Mouse (Mus musculus): Measurements from ENCODE around the gene Taf3. TPM values are rescaled to one million over a fixed set of nuclear protein-coding genes. Genes with fewer than 3 reads are reported as not detected.

The Taf3 gene
- total RNA-seq (2021), result 10 to 100 TPM in 1 of 2 experiments, 1 to 10 TPM in 1; 8.4 to 10.4 TPM
- long read RNA-seq, experiment 1, full-length matches to known transcripts, result 12 of 13 reads
- long read RNA-seq, experiment 1, partial matches to known transcripts, result 0 of 13 reads
- long read RNA-seq, experiment 1, other reads (novel, unspliced or antisense), result 1 of 13 reads
- long read RNA-seq, experiment 2, full-length matches to known transcripts, result 8 of 10 reads
- long read RNA-seq, experiment 2, partial matches to known transcripts, result 0 of 10 reads
- long read RNA-seq, experiment 2, other reads (novel, unspliced or antisense), result 2 of 10 reads

DNA sequence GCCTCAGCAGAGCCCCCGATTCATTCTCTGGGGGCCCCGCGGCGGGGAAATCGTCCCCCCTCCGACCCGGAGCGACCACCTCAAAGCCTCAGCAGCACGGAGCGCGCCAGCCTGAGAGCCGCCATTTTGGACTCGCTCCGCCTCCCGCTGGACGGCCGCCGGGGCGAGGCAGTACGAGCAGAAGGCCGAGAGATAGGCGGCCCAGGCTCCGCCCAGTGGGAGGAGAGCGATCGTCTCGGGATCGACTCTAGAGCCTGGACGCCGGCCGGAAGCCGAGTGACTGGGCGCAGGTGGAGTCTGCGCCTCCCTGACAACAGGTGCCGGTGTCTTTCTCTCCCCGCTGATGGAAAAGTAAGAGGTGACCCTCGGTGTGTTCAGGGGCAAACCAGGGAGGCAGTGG lies at the start of gene Taf3:
Taf3 (minus strand) TSS at position 136 of the 400 bp plus-strand sequence.
- DNase-seq (ENCODE audit: low spot score in 2 of 2), result peak; percentile 87 to 94

DNA sequence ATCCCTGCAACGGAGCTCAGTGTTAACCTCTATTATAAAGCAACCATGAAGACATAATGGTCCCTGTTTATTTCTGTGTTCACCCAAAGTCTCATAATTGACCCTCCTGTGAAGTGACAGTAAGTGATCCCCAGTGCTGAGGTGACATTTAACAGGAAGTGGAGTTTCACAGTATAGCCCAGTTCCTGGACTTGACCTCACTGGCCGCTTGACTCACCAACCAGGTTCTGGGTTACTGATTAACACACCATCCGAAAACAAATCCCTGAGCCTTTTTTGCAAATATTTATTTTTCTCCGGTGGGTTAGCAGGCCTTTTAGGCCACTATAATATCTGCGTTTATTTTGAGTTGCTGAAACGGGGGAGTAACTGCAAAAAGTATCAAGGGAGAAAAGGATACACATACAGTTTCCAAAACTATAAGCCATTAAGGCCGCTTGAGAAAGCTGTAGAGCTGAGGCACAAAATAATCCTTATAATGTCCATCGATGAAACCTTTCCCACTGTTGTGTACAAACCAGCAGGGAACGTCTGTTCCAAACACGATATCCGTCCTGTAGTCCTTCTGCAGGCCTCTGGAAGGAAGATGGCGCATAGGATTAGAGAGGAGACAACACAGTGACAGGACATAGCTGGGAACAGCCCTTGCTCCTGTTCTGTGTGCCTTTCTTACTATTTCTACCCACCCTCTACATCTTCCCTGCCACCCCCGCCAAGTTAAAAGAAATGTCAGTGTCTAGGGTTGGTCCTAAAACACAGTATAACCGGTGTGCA lies 46.1 kb upstream of the Taf3 start:
- no peak for DNase-seq (ENCODE audit: low spot score in 2 of 2)

DNA sequence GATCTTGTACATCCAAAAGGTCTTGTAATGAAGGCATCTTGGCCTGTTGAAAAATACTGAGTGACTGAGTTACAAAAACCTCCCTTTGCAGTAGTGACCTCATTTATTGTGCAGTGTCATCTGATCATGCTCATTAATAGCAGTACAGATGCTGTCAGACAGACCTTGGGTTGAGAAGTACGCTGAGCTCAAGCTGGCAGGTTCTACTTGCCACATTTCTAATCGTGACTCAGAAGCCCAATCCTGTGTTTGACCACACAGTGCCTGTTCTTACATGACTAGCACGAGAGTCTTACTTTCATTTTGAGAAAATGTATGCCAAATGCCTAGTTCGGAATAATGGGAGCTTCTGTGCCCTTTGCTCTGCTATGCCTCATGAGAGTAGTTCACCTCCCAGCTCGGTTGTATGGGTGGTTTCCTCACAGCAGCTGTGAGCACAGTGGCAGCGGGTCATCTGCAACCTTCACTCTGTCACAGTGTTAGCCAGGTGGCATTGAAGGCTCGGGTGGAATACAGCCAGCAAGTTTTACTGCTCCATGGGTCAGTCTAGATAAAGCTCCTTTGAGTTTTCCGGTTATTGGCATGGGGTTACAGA lies 39.0 kb upstream of the Taf3 start:
- no peak for DNase-seq (ENCODE audit: low spot score in 2 of 2)

GRCm38 (mm10) chr2:10082737-10083136 lies 34.3 kb upstream of the Taf3 start:
- DNase-seq (ENCODE audit: low spot score in 2 of 2), result no peak

- DNase-seq (ENCODE audit: low spot score in 2 of 2), result no peak
These were observed 33.2 kb upstream of the Taf3 start for GRCm38 (mm10) chr2:10081453-10082080.

DNA sequence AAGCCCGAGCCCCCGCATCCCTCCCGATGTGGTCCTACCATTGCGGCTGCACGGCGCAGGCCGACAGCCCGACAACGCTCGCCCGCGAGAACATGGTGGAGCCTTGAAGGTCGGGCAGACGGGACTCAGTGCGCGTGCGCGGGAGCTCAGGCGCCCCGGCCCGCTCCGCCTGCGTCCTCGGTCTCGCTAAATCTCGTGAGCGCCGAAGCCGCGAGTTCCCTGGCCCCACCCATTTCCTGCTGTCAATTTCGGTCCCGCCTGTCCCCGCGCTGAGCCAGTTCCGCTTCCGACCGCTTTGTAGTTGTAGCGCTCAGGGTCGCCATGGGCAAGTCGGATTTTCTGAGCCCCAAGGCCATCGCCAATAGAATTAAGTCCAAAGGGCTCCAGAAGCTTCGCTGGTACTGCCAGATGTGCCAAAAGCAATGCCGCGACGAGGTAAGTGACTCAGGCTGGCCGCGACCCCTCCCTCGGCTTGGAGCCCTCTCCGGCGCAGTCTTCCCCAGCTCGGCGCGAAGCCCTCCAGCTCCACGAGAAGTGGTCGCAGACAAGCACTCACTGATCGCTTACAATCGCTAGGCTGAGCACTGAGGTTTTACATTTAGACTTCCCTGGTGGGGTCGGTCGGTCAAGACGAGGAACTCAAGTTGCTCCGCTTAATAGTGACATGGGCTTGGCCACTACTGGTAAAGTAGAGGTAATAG lies 32.1 kb upstream of the Taf3 start, which contains the start of the genes Atp5c1 and Kin:
Atp5c1 (minus strand) TSS at position 201 of the 701 bp plus-strand sequence.
Kin (plus strand) TSS at position 284 of the 701 bp plus-strand sequence.
- DNase-seq (ENCODE audit: low spot score in 2 of 2), result peak; percentile 88 to 98

DNA sequence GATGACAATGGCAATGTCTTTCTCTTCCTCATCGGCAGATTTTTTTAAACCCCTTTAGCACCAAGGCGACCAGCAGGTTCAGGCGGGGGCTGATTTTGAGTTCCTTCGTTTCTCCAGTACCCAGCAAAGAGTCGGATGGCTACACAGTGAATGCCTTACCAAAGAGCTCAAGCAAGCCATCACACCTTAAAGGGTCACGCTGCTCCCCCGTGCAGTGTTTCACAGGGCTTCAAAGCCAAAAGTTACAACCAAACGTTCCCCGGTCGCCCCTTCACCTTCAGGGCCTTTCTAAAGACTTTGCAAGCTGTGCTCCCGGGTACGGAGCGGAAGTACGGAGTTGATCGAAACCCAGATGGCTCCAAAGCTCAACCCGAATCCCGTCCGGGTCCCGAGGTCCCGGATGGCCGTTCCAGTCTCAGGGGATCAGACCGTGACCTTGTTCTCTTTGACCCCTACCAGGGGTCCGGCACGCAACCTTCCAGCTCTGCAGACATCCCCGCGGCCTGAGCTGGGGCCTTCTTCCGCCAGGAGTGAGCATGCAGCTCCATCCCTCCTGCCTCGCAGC lies 31.4 kb upstream of the Taf3 start:
- DNase-seq (ENCODE audit: low spot score in 2 of 2), result peak in 1 of 2 experiments; percentile 23

- no peak for DNase-seq (ENCODE audit: low spot score in 2 of 2)
These were observed 28.3 kb upstream of the Taf3 start for GRCm38 (mm10) chr2:10076675-10077074.

DNA sequence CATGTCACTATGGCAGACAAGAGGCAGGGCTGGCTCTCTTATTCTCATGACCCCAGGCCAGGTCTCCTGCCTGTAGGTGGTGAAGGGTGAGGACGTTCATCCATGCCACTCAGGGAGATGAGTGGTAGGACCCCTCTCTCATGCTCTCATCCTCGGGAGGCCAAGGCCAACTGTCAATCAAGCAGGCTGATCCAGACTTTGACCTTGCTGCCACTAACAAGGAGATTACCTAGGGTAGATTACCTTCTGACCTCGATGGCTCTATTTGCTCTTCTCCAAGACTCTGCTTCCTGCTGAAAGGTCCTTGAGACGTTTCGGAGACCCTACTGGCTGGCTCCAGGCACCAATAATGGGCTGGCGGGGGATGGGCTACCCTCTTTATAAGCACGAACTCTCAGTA lies 26.1 kb upstream of the Taf3 start:
- no peak for DNase-seq (ENCODE audit: low spot score in 2 of 2)

DNA sequence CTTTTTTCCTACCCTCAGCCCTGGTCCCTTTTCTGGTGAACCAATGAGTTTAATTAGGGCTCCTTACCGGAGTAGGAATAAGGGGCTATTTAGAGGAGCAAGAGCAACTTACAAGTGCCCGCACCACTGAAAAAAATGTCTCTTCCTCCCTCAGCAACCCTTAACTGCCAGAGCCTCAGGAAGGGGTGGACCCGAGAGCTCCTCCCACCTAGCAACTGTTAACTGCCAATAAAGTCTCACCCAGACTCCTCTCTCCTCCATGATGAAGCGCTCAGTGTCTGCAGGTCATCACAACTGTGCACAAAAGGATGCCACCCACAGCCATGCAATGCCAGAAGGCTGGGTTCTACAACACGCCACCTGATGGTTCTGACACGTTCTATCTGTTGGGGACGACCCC lies 23.4 kb upstream of the Taf3 start:
- no peak for DNase-seq (ENCODE audit: low spot score in 2 of 2)

DNA sequence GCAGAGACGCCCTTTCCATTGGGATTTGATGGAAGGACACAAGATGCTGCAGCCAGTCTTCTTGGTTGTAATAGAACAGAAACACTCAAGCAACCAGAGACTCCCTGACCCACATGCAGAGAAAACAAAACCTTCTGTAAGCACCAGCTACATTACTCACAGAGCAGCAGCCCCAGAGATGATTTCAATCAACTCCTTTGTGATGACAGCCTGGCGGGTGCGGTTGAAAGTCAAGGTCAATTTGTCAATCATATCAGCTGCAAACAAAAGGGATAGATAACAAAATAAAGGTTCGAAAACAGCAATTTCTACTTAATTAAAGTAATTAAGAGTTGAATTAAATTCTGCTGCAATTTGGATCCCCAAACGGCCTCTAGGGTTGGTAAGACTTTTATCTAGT lies 10.4 kb upstream of the Taf3 start:
- DNase-seq (ENCODE audit: low spot score in 2 of 2), result no peak

GRCm38 (mm10) chr2:10051996-10052395 lies 3.6 kb upstream of the Taf3 start:
- no peak for DNase-seq (ENCODE audit: low spot score in 2 of 2)

- no peak for DNase-seq (ENCODE audit: low spot score in 2 of 2)
These were observed 2.5 kb upstream of the Taf3 start for GRCm38 (mm10) chr2:10050878-10051277.

DNA sequence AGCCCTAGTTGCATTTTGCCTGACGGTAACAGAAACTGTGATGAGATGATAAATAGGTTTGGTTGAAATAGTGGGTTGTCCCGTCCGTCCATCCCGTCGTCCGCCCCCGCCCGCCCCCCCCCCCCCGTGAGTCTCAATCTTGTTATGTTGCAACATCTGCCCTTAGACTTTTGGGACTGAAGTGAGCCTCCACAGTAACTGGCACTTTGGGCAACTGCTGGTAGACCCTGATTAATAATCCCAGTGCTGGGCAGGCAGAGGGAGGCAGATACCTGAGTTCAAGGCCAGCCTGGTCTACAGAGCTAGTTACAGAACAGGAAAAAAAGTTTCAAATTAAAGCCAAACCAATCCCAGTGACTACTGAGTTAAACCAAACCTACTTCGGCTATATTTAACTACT lies 1.1 kb upstream of the Taf3 start:
- DNase-seq (ENCODE audit: low spot score in 2 of 2), result no peak

DNA sequence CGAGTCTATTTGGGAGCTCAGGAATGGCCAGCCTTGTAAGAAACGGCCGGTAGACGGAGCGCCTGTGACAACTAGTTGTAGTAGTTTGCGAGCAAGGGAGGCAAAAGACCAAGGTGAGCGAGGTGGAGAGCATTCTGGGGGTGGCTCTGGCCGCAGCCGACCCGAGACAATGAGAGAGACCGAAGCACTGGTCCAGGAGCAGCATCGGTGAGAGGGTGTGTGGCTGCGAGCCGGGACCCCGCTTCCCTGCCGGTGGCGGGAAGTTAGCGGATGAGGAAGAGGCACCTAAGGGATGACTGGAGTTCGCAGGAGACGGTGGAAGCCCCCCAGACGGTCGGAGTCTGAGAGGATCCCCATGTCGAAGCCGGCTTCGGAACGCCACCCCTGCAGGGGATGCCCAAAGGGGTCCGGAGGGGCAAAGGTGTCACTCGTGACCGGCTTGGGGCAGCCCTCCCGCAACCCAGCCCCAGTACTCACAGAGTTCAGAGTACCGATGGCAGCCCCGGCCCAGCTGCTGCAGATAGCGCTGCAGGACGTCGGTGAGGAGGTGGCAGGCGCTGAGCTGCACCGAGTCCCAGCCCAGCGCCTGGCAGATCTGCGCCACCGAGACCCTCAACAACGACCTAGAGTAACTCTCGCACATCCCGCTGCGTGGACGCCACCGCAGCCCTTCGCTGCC lies 499 bp downstream of the Taf3 start:
- DNase-seq (ENCODE audit: low spot score in 2 of 2), result peak in 1 of 2 experiments; percentile 34

DNA sequence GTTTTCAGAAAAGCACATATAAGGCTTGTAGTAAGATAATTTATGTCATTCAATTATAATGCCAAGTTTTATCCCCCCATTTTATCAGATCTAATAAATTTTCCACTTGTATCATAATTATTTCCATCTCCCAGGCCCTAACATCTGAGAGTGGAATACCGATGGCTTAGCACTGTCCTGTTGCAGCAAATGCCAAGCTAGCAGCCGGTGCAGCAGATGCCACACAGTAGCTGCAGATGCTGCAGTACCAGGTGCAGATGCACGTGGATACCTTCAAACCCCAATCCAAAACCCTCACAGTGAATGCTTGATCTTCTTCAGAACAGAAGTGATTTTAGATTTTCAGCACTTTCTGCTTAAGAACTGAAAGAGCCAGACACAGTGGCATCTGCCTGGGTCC lies 13.4 kb downstream of the Taf3 start:
- no peak for DNase-seq (ENCODE audit: low spot score in 2 of 2)

DNA sequence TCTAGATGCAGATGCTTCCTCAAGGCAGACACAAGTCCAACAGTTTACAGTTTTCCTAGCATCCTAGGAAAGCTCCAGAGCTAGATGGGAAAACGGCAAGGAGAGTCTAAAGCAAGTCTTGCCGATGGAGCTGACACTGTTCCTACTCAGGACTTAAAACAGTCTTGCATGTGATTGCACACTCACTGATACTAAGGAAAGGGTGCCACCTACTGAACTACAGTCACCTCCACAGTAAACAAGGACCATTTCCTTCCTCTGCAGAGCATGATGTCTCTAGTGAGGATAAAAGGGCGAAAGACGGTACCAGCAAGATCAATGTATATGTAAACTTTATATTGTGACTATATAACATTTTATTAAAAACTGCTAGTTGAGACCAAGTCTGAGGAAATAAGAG lies 14.7 kb downstream of the Taf3 start:
- DNase-seq (ENCODE audit: low spot score in 2 of 2), result no peak

- DNase-seq (ENCODE audit: low spot score in 2 of 2), result no peak
These were observed 18.6 kb downstream of the Taf3 start for GRCm38 (mm10) chr2:10029755-10030154.

DNA sequence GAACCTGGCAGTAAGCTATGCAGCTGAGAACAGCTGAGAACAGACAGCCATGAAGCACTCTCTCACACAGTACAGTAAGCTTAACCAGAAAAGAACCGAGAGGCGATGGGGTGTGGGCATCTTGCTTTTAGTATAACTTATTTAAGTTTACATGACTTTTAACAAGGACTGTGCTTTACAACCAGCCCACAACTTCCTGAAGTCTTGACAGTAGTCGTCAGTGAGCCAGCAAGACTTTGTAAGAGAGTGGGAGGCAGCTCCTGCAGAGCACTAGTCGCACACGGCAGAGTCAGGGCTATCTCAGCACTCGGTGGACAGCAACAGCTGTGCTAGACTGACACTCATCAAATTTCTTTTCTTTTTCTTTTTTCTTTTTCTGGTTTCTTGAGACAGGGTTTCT lies 24.1 kb downstream of the Taf3 start:
- no peak for DNase-seq (ENCODE audit: low spot score in 2 of 2)

DNA sequence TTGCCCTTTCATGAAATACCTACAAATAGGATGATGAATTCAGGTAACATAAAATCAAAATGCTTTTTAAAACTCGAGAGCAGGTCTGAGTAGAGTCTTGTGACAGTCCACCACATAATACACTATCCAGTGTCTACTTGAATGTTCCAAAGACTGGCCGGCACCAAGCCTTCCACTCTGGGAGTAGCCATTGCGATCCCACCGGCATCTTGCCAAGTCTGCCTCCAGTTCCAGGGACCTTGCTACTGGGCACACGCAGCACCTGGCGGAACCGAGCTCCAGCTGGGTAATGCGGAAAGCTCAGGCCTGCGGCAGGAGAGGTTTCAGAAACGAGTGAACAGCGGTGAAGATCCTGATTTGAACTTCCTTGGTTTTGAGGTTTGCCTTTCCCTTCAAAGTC lies 27.1 kb downstream of the Taf3 start:
- no peak for DNase-seq (ENCODE audit: low spot score in 2 of 2)

All from gastrocnemius, postnatal 4 days (tissue).